Mouse (Mus musculus): ENCODE data around the gene Gal3st2c. TPM values are rescaled to one million over a fixed set of nuclear protein-coding genes. Genes with fewer than 3 reads are reported as not detected.
"Not testable (repeated sequence)": the region's sequence is repeated elsewhere in the genome, so short reads cannot be mapped to it uniquely, and the experiment has no call there.

Gal3st2c gene
- polyA plus RNA-seq (2012; rRNA removed) = not detected in 2 replicates

GRCm38 (mm10) chr1:93990209-93990608, at the start of gene Gal3st2c:
Gal3st2c (plus strand) TSS chr1:93990509.
- not testable (repeated sequence) for H3K27me3 ChIP-seq (ENCODE audit: control insufficient read depth, insufficient read depth, low read length); DNase-seq; H3K27ac ChIP-seq (ENCODE audit: insufficient read depth, low read length); H3K4me1 ChIP-seq (ENCODE audit: control insufficient read depth, insufficient read depth, low read length); H3K4me3 ChIP-seq (replicated peaks; ENCODE audit: insufficient read depth, low read depth, low read length)
- 96% methylated on average over 7 of the region's 8 CpGs for WGBS

- H3K27me3 ChIP-seq (ENCODE audit: control insufficient read depth, insufficient read depth, low read length); DNase-seq; H3K27ac ChIP-seq (ENCODE audit: insufficient read depth, low read length); H3K4me3 ChIP-seq (replicated peaks; ENCODE audit: insufficient read depth, low read depth, low read length); H3K4me1 ChIP-seq (ENCODE audit: control insufficient read depth, insufficient read depth, low read length): not testable (repeated sequence)
- no CpG with 5 or more reads among the region's 11 CpGs for WGBS
Observed at GRCm38 (mm10) chr1:93949087-93949486, 41.2 kb upstream of the Gal3st2c start.

- WGBS = no CpG with 5 or more reads among the region's 1 CpGs
Observed at GRCm38 (mm10) chr1:93966489-93966888, 23.8 kb upstream of the Gal3st2c start.

DNA sequence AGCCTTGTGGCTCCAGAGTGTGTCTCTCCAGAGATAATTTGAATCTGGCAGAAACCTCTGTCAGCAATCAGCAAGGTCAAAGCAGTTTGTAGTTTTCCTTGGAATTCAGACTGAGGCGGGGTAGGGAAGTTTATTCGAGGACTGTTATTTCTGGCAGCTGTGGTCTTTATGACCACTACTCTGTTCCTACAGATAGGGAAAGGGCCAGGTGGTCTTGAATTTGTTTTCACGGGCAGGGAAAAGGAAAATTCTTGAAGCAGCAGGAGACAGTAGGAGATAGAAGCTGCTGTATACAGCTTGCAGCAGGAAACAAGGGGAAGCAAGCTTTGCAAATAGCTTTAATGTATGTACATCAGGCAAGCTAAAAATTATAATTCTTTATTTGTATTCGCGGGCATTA, 19.9 kb upstream of the Gal3st2c start:
- H3K27ac ChIP-seq (ENCODE audit: insufficient read depth, low read length); H3K4me3 ChIP-seq (replicated peaks; ENCODE audit: insufficient read depth, low read depth, low read length); H3K4me1 ChIP-seq (ENCODE audit: control insufficient read depth, insufficient read depth, low read length); H3K27me3 ChIP-seq (ENCODE audit: control insufficient read depth, insufficient read depth, low read length); DNase-seq: not testable (repeated sequence)
- 55% methylated on average over 4 of the region's 5 CpGs for WGBS

More at GRCm38 (mm10) chr1:93966489-93966888, 23.8 kb upstream of the Gal3st2c start:
- not testable (repeated sequence) for H3K27me3 ChIP-seq (ENCODE audit: control insufficient read depth, insufficient read depth, low read length); H3K4me1 ChIP-seq (ENCODE audit: control insufficient read depth, insufficient read depth, low read length); H3K4me3 ChIP-seq (replicated peaks; ENCODE audit: insufficient read depth, low read depth, low read length); H3K27ac ChIP-seq (ENCODE audit: insufficient read depth, low read length); DNase-seq

DNA sequence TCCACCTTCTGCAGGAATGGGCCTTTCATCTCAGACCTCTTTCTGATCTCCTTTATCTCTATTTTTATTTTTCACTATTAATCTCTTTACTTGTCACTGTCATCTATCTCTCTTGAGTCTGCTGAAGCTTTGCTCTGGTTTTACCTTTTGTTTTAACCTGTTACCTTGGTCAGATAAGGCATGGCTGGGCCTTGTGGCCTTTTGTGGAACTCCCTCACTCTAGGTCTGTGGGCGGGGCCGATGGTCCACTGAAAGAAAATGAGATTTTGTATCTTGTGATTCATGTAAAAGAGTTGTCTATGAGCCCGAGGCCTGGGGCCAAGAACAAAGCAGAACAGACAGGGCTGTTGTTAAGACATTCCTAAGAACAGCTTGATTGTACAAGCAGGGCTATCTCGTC, 19.5 kb upstream of the Gal3st2c start:
- DNase-seq; H3K27me3 ChIP-seq (ENCODE audit: control insufficient read depth, insufficient read depth, low read length); H3K4me3 ChIP-seq (replicated peaks; ENCODE audit: insufficient read depth, low read depth, low read length); H3K27ac ChIP-seq (ENCODE audit: insufficient read depth, low read length); H3K4me1 ChIP-seq (ENCODE audit: control insufficient read depth, insufficient read depth, low read length): not testable (repeated sequence)
- no CpG with 5 or more reads among the region's 4 CpGs for WGBS

- H3K27ac ChIP-seq (ENCODE audit: insufficient read depth, low read length); H3K4me1 ChIP-seq (ENCODE audit: control insufficient read depth, insufficient read depth, low read length); DNase-seq; H3K4me3 ChIP-seq (replicated peaks; ENCODE audit: insufficient read depth, low read depth, low read length); H3K27me3 ChIP-seq (ENCODE audit: control insufficient read depth, insufficient read depth, low read length): not testable (repeated sequence)
- WGBS = 11% methylated on average over 1 of the region's 4 CpGs
Observed at GRCm38 (mm10) chr1:93975764-93976163, 14.5 kb upstream of the Gal3st2c start.

- DNase-seq; H3K4me3 ChIP-seq (replicated peaks; ENCODE audit: insufficient read depth, low read depth, low read length); H3K27ac ChIP-seq (ENCODE audit: insufficient read depth, low read length); H3K27me3 ChIP-seq (ENCODE audit: control insufficient read depth, insufficient read depth, low read length); H3K4me1 ChIP-seq (ENCODE audit: control insufficient read depth, insufficient read depth, low read length): not testable (repeated sequence)
- no CpG with 5 or more reads among the region's 7 CpGs for WGBS
Observed at GRCm38 (mm10) chr1:93978287-93978686, 12.0 kb upstream of the Gal3st2c start.

DNA sequence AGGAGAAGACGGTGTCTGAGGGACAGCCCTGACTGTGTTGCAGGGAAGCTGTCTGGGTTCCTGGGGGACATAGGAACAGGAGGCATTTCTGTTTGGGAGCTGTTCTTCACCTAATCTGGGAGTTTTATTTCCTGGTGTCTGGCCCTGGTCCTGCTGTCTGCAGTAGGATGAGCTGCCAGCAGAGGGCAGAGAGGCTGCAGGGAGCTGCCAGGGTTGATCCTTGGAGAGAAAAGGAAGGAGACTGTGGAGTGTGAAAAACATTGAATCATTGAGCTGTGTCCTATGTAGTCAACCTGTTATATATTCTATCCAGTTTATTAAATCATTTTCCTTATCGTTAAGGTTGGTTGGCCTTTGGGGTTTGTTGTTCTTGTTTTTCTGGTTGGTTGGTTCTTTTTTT, 9.4 kb upstream of the Gal3st2c start:
- not testable (repeated sequence) for H3K4me3 ChIP-seq (replicated peaks; ENCODE audit: insufficient read depth, low read depth, low read length); H3K27ac ChIP-seq (ENCODE audit: insufficient read depth, low read length); DNase-seq; H3K27me3 ChIP-seq (ENCODE audit: control insufficient read depth, insufficient read depth, low read length); H3K4me1 ChIP-seq (ENCODE audit: control insufficient read depth, insufficient read depth, low read length)
- 20% methylated on average over 1 of the region's 2 CpGs for WGBS

DNA sequence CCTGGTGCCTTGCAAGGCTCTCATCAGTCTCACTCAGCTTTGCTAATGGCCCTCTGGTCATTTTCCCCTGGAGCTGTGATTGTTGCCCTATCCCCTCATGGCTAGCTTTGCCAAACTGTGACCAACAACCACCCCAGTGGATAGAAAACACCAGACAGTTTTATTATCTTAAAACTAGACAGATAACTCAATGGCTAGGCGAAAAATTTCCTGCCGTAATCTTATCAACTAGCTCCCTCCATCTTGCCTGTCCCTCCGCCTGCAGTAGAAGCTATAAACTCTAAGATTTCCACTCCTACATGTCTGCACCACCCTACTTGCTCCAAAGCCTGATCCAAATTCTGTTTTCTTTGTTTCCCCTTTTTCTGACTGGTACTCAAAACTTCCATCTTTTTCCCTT, 4.1 kb upstream of the Gal3st2c start:
- Histone ChIP-seq H3K4me3 (replicated peaks; ENCODE audit: insufficient read depth, low read depth, low read length) (no peak overlapping the region), H3K27me3 (ENCODE audit: control insufficient read depth, insufficient read depth, low read length) (no peaks in the 10 kb centered on the region), H3K27ac (ENCODE audit: insufficient read depth, low read length) (no peak overlapping the region), H3K4me1 (ENCODE audit: control insufficient read depth, insufficient read depth, low read length) (no peaks in the 10 kb centered on the region)
- no peak for TF ChIP-seq POLR2A (IDR thresholded peaks at IDR 0.05; ENCODE audit: borderline replicate concordance, insufficient read depth, low read length)
- no peak for TF ChIP-seq CTCF (IDR thresholded peaks at IDR 0.05; ENCODE audit: borderline replicate concordance, insufficient read depth, low read depth, low read length)
- DNase-seq = no peak
- WGBS = 98% methylated on average over 3 of the region's 3 CpGs

GRCm38 (mm10) chr1:93988786-93989185, 1.5 kb upstream of the Gal3st2c start:
- Histone ChIP-seq H3K4me1 (ENCODE audit: control insufficient read depth, insufficient read depth, low read length) (no peaks in the 10 kb centered on the region), H3K27me3 (ENCODE audit: control insufficient read depth, insufficient read depth, low read length) (no peaks in the 10 kb centered on the region), H3K4me3 (replicated peaks; ENCODE audit: insufficient read depth, low read depth, low read length) (no peak overlapping the region), H3K27ac (ENCODE audit: insufficient read depth, low read length) (no peak overlapping the region)
- TF ChIP-seq CTCF (IDR thresholded peaks at IDR 0.05; ENCODE audit: borderline replicate concordance, insufficient read depth, low read depth, low read length) (no peak), POLR2A (IDR thresholded peaks at IDR 0.05; ENCODE audit: borderline replicate concordance, insufficient read depth, low read length) (no peak)
- no peak for DNase-seq
- 68% methylated on average over 3 of the region's 3 CpGs for WGBS

GRCm38 (mm10) chr1:93991068-93991467, 759 bp downstream of the Gal3st2c start:
- not testable (repeated sequence) for H3K27ac ChIP-seq (ENCODE audit: insufficient read depth, low read length); DNase-seq; H3K27me3 ChIP-seq (ENCODE audit: control insufficient read depth, insufficient read depth, low read length); H3K4me3 ChIP-seq (replicated peaks; ENCODE audit: insufficient read depth, low read depth, low read length); H3K4me1 ChIP-seq (ENCODE audit: control insufficient read depth, insufficient read depth, low read length)
- WGBS = 79% methylated on average over 2 of the region's 2 CpGs

- not testable (repeated sequence) for H3K4me1 ChIP-seq (ENCODE audit: control insufficient read depth, insufficient read depth, low read length); H3K4me3 ChIP-seq (replicated peaks; ENCODE audit: insufficient read depth, low read depth, low read length); DNase-seq; H3K27ac ChIP-seq (ENCODE audit: insufficient read depth, low read length); H3K27me3 ChIP-seq (ENCODE audit: control insufficient read depth, insufficient read depth, low read length)
- 76% methylated on average over 3 of the region's 3 CpGs for WGBS
Observed at GRCm38 (mm10) chr1:93991491-93991890, 1.2 kb downstream of the Gal3st2c start.
